Mouse (Mus musculus) brain, embryonic 18.5 days (tissue): Measurements from ENCODE around the gene Ptchd1.

Source experiments
- DNase-seq: peaks from one replicate; pipeline ENCODE4 v3.0.0-alpha.2; 2012; ENCODE audit warnings: low read depth, low spot score

Gene Ptchd1

GRCm38 (mm10) chrX:155623701-155624281 lies at the start of gene Ptchd1:
Ptchd1 (minus strand) TSS chrX:155623814.
- no peak for DNase-seq

- DNase-seq: no peak
Observed at GRCm38 (mm10) chrX:155657971-155658370, 34.4 kb upstream of the Ptchd1 start.

- DNase-seq: no peak
Observed at GRCm38 (mm10) chrX:155645975-155646374, 22.4 kb upstream of the Ptchd1 start.

GRCm38 (mm10) chrX:155643975-155644374 lies 20.4 kb upstream of the Ptchd1 start:
- no peak for DNase-seq

- no peak for DNase-seq
Observed at GRCm38 (mm10) chrX:155625671-155626196, 2.1 kb upstream of the Ptchd1 start.

GRCm38 (mm10) chrX:155624895-155625294 lies 1.3 kb upstream of the Ptchd1 start:
- DNase-seq: no peak

- DNase-seq: no peak
Observed at GRCm38 (mm10) chrX:155624341-155624841, 777 bp upstream of the Ptchd1 start, which contains the start of gene Gm15155. Gm15155 (plus strand) TSS chrX:155624741.

GRCm38 (mm10) chrX:155622961-155623599 lies 534 bp downstream of the Ptchd1 start:
- DNase-seq: no peak

GRCm38 (mm10) chrX:155622527-155622926 lies 1.1 kb downstream of the Ptchd1 start:
- no peak for DNase-seq

GRCm38 (mm10) chrX:155601196-155601595 lies 22.4 kb downstream of the Ptchd1 start:
- DNase-seq: no peak

- DNase-seq: no peak
Observed at GRCm38 (mm10) chrX:155596390-155596789, 27.2 kb downstream of the Ptchd1 start.

GRCm38 (mm10) chrX:155594685-155595084 lies 28.9 kb downstream of the Ptchd1 start:
- DNase-seq: no peak

- DNase-seq: no peak
Observed at GRCm38 (mm10) chrX:155592467-155592866, 31.1 kb downstream of the Ptchd1 start.

GRCm38 (mm10) chrX:155591490-155591889 lies 32.1 kb downstream of the Ptchd1 start:
- DNase-seq: no peak

- no peak for DNase-seq
Observed at GRCm38 (mm10) chrX:155584586-155584985, 39.0 kb downstream of the Ptchd1 start.

- no peak for DNase-seq
Observed at GRCm38 (mm10) chrX:155579791-155580190, 43.8 kb downstream of the Ptchd1 start.

GRCm38 (mm10) chrX:155572396-155572795 lies 51.2 kb downstream of the Ptchd1 start:
- no peak for DNase-seq

- no peak for DNase-seq
Observed at GRCm38 (mm10) chrX:155543780-155544179, 79.8 kb downstream of the Ptchd1 start.
